Mouse (Mus musculus): ENCODE measurements around the gene Caln1. TPM values are rescaled to one million over a fixed set of nuclear protein-coding genes. Genes with fewer than 3 reads are reported as not detected.

Caln1 gene
- polyA plus RNA-seq, 1 experiment from 2014 or later: 30.3 TPM

DNA sequence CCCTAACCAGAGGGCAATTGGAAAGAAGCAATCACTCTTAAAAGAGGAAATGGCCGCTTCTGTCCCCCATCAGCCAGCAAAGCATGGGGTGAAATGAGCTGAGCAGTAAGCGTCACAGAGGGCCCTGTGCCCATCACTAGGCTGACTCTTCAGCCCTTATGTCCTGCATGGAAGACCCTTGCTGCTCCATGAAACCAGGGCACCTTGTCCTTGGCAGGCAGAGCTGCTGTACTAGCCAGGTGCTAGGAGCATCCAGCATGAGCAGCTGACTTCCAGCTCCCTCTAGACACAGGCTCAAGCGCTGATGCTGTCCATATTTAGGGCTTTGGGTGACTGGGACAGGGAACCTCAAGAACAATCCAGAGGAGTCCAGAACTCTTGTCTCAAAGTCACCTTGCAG, 506.1 kb downstream of the Caln1 start:
- no peak overlapping the region for H3K27ac ChIP-seq (ENCODE audit: low read depth, low read length)
- H3K4me1 ChIP-seq (ENCODE audit: control insufficient read depth, insufficient read depth, low read length): no peaks in the 10 kb centered on the region
- H3K4me2 ChIP-seq (ENCODE audit: low read depth, low read length): no peak overlapping the region
- no peaks in the 10 kb centered on the region for H3K36me3 ChIP-seq (ENCODE audit: control insufficient read depth, insufficient read depth, low read length)
- H3K27me3 ChIP-seq (ENCODE audit: control insufficient read depth, insufficient read depth, low read length): no peaks in the 10 kb centered on the region
- no peak overlapping the region for H3K9ac ChIP-seq (replicated peaks; ENCODE audit: low read depth, low read length)
- no peak overlapping the region for H3K4me3 ChIP-seq (ENCODE audit: low read depth, low read length)
- no peaks in the 10 kb centered on the region for H3K9me3 ChIP-seq (ENCODE audit: control insufficient read depth, low read length)
- WGBS: 85% methylated on average over 3 of the region's 3 CpGs
- no peak for ATAC-seq (ENCODE audit: low read depth)

- Histone ChIP-seq H3K9ac (replicated peaks; ENCODE audit: low read depth, low read length) (no peak overlapping the region), H3K4me3 (ENCODE audit: low read depth, low read length) (no peak overlapping the region), H3K27me3 (ENCODE audit: control insufficient read depth, insufficient read depth, low read length) (no peaks in the 10 kb centered on the region), H3K4me1 (ENCODE audit: control insufficient read depth, insufficient read depth, low read length) (no peaks in the 10 kb centered on the region), H3K27ac (ENCODE audit: low read depth, low read length) (no peak overlapping the region), H3K36me3 (ENCODE audit: control insufficient read depth, insufficient read depth, low read length) (no peaks in the 10 kb centered on the region), H3K9me3 (ENCODE audit: control insufficient read depth, low read length) (no peaks in the 10 kb centered on the region), H3K4me2 (ENCODE audit: low read depth, low read length) (no peak overlapping the region)
- no peak for ATAC-seq (ENCODE audit: low read depth)
- 59% methylated on average over 5 of the region's 5 CpGs for WGBS
These were observed 511.1 kb downstream of the Caln1 start for GRCm38 (mm10) chr5:130880331-130880730.

DNA sequence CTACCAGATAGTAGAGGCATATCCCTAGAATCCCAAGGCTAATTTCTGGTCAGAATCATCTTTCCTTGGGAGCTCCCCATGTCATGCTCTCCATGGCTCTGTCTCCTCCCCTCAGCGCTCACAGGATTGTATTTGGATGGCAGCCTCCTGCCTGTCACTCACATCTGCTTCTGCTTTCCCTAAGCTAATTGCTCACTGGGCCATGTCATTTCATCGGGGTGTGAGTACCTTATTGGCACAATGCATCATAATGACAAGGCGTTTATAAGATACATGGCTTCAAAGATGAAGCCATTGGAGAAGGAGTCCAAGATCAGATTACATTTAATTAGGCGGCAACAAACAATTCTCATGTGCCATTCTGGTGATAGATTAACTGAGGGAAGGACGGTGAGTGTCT, 522.5 kb downstream of the Caln1 start:
- 46% methylated on average over 5 of the region's 5 CpGs for WGBS
- no peak for ATAC-seq (ENCODE audit: low read depth)

GRCm38 (mm10) chr5:130895991-130896390, 526.7 kb downstream of the Caln1 start:
- H3K9ac ChIP-seq (replicated peaks; ENCODE audit: low read depth, low read length): no peak overlapping the region
- H3K4me1 ChIP-seq (ENCODE audit: control insufficient read depth, insufficient read depth, low read length): peaks cover 8% of the 10 kb centered on the region; the same call in 1 of the 2 replicates
- no peaks in the 10 kb centered on the region for H3K9me3 ChIP-seq (ENCODE audit: control insufficient read depth, low read length)
- no peak overlapping the region for H3K4me2 ChIP-seq (ENCODE audit: low read depth, low read length)
- 99% methylated on average over 3 of the region's 3 CpGs for WGBS
- H3K27ac ChIP-seq (ENCODE audit: low read depth, low read length): no peak overlapping the region
- no peak for ATAC-seq (ENCODE audit: low read depth)
- H3K4me3 ChIP-seq (ENCODE audit: low read depth, low read length): no peak overlapping the region
- no peaks in the 10 kb centered on the region for H3K27me3 ChIP-seq (ENCODE audit: control insufficient read depth, insufficient read depth, low read length)
- no peaks in the 10 kb centered on the region for H3K36me3 ChIP-seq (ENCODE audit: control insufficient read depth, insufficient read depth, low read length)

More for the DNA sequence above, 522.5 kb downstream of the Caln1 start:
- H3K4me1 ChIP-seq (ENCODE audit: control insufficient read depth, insufficient read depth, low read length): peaks cover 13% of the 10 kb centered on the region
- H3K27ac ChIP-seq (ENCODE audit: low read depth, low read length): no peak overlapping the region
- H3K9ac ChIP-seq (replicated peaks; ENCODE audit: low read depth, low read length): no peak overlapping the region
- H3K4me2 ChIP-seq (ENCODE audit: low read depth, low read length): no peak overlapping the region
- H3K4me3 ChIP-seq (ENCODE audit: low read depth, low read length): no peak overlapping the region
- no peaks in the 10 kb centered on the region for H3K27me3 ChIP-seq (ENCODE audit: control insufficient read depth, insufficient read depth, low read length)
- H3K9me3 ChIP-seq (ENCODE audit: control insufficient read depth, low read length): no peaks in the 10 kb centered on the region
- H3K36me3 ChIP-seq (ENCODE audit: control insufficient read depth, insufficient read depth, low read length): no peaks in the 10 kb centered on the region

Other genes starting within 250 kb of the Caln1 start
- 16.1 and 17.5 TPM in 2 replicates for gene Kctd7, start 224.6 kb upstream of the Caln1 start, polyA plus RNA-seq (2014; fragmentation: Nextera tagmentation; extraction: Ambion mirVana)
- 40.0 and 41.1 TPM in 2 replicates for gene Rabgef1, start 197.7 kb upstream of the Caln1 start, polyA plus RNA-seq (2014; fragmentation: Nextera tagmentation; extraction: Ambion mirVana)
- 31.0 and 32.8 TPM in 2 replicates for gene Tmem248, start 152.4 kb upstream of the Caln1 start, polyA plus RNA-seq (2014; fragmentation: Nextera tagmentation; extraction: Ambion mirVana)
- gene Sbds, start 113.9 kb upstream of the Caln1 start, polyA plus RNA-seq (2014; fragmentation: Nextera tagmentation; extraction: Ambion mirVana): 48.5 and 50.5 TPM in 2 replicates
- 23.5 and 28.0 TPM in 2 replicates for gene Tyw1, start 113.8 kb upstream of the Caln1 start, polyA plus RNA-seq (2014; fragmentation: Nextera tagmentation; extraction: Ambion mirVana)
- gene A330070K13Rik, start 15.2 kb downstream of the Caln1 start, polyA plus RNA-seq (2014; fragmentation: Nextera tagmentation; extraction: Ambion mirVana): 0.59 TPM in 1 of 2 replicates, not detected in the other